Mouse (Mus musculus) gonadal fat pad, adult 2 months (tissue): ENCODE results near the gene Gm595. TPM values are rescaled to one million over a fixed set of nuclear protein-coding genes. Genes with fewer than 3 reads are reported as not detected.

Experiments used
- DNase-seq: peaks from one replicate; pipeline ENCODE4 v3.0.0-alpha.2; 2012; ENCODE audit warnings: low read depth
- polyA plus RNA-seq: library from polyadenylated mRNA; depleted of rRNA; stranded (reverse); fragments of >200 nt; gene quantifications from 2 replicates; pipeline ENCODE4 v1.2.3, GENCODE M21; 2012; rRNA removed

Gene Gm595
- 0.06 TPM in 1 of 2 replicates, not detected in the other for polyA plus RNA-seq

- DNase-seq = no peak
These were observed at the start of gene Gm595 for GRCm38 (mm10) chrX:48877613-48878012. Gm595 (minus strand) TSS chrX:48877713.

GRCm38 (mm10) chrX:48908421-48908820 lies 30.9 kb upstream of the Gm595 start:
- no peak for DNase-seq

- no peak for DNase-seq
These were observed 26.2 kb upstream of the Gm595 start for GRCm38 (mm10) chrX:48903744-48904143.

- no peak for DNase-seq
These were observed 22.0 kb upstream of the Gm595 start for GRCm38 (mm10) chrX:48899555-48899954.

- no peak for DNase-seq
These were observed 19.3 kb upstream of the Gm595 start for GRCm38 (mm10) chrX:48896803-48897202.

- DNase-seq = no peak
These were observed 16.4 kb upstream of the Gm595 start for GRCm38 (mm10) chrX:48893946-48894345.

- no peak for DNase-seq
These were observed 12.7 kb upstream of the Gm595 start for GRCm38 (mm10) chrX:48890259-48890658.

GRCm38 (mm10) chrX:48884615-48885014 lies 7.1 kb upstream of the Gm595 start:
- no peak for DNase-seq

Other genes starting within 250 kb of the Gm595 start
- gene Gpr119, start 203.2 kb downstream of the Gm595 start, polyA plus RNA-seq = not detected in 2 replicates
- 1.2 and 1.3 TPM in 2 replicates for gene Rbmx2, start 182.7 kb downstream of the Gm595 start, polyA plus RNA-seq